Mouse (Mus musculus) urinary bladder, postnatal 25 days (tissue): ENCODE measurements around the gene Cecr2.
A peak's percentile ranks its signal among the peaks of the same experiment; 100 is the strongest.
"Not testable (repeated sequence)": the region's sequence is repeated elsewhere in the genome, so short reads cannot be mapped to it uniquely, and the experiment has no call there.

Source experiments
- DNase-seq: peaks from one replicate; pipeline ENCODE4 v3.0.0; 2022; ENCODE audit warnings: low spot score

The Cecr2 gene

DNA sequence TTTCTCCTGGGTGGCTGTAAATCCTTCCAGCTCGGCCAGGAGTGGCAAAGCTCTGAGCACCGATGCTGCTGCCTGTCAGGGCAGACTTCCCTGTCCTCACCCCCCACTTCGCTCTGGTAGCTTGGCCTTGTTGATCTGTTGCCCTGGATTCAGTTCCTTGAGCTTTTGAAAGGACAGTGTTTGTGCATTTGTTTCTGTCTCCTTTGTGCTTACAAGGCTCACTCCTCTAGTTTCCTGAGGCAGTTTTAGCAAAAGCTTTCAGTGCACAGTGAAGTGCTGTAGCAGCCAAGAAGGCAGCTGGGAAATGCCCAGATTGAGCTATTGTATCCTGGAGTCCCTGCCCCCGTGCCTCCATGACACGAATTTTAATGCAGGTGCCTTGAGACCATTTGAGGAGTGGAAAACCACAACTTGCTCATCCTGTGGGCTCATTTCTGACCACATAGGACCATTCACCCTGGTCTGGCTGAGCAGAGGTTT is 107.0 kb downstream of the Cecr2 start, which contains the start of gene Slc25a18:
Slc25a18 (plus strand) TSS at position 430 of the 480 bp plus-strand sequence.
- DNase-seq: no peak

DNA sequence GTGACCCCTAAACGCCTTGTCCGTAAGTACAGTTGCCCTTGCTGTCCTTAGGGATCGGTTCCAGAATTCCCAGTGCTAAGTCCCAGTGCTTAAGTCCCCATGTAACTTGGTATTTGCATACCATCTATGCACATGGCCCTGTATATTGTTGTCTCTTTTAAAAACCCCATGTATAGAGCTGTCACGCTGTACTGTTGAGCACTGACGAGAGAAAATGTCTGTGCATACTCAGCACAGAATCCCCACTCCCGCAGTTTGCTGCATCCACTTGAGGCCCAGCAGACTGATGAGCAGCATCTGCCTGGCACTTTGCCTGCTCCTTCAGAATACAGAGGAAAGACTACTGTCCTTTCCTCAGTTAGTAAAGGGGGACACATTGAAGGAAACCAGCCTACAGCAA is 107.6 kb downstream of the Cecr2 start:
- no peak for DNase-seq

DNA sequence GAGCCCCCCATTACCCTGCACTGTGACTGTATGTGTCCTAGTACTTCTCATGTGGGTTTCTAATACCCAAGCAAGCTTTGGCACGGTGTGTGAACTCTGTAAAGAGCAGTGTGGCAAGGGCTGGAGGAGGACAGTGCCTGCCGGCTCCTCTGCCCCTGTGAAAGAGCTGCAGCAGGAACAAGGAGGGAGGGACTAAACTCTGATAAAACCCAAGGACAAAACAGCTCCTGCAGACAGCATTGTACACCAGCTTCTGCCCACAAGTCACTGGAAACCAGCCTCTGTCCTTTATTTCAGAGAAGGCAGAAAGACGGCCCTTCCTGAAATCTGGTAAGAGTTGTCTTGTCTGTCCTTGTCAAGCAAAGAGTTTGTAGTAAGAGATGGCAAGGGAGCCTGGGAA is 110.1 kb downstream of the Cecr2 start:
- no peak for DNase-seq

DNA sequence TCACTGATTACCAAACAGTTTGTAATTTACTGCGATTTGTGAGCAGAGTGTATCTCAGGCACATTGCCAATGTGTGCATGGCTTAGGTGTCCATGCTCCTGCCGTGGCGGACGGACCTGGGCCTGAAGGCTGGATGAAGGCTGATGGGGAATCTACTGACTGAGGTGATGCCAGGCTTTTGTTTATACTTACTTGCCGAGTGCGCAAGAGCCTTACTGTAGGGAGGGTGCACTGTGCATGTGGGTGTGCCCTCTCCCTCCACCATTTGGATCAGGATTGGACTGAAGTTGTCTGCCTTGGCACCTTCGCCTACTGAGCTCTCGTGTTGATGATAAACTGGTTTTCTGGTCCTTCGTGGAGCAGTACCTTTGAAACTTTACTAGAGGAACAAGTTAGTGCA is 111.4 kb downstream of the Cecr2 start:
- DNase-seq: no peak

DNA sequence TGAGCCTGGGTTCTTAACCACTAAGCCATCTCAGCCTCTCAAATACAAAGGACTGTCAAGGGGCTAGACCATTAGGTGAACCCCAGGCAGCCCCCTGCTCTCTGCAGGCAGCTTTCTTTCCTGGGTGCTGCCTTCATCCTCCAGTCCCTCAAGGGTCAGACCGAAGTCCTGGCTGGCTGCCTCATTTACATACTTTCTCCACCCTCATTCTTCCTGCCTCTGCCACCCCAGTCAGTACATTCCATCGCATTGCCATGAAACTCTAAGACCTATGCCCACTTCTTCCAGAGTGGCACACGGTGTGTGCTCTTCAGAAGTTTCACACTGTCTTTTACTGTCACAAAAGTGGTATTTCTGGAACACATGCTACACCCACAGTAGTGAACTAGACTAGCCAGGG is 112.1 kb downstream of the Cecr2 start:
- no peak for DNase-seq

DNA sequence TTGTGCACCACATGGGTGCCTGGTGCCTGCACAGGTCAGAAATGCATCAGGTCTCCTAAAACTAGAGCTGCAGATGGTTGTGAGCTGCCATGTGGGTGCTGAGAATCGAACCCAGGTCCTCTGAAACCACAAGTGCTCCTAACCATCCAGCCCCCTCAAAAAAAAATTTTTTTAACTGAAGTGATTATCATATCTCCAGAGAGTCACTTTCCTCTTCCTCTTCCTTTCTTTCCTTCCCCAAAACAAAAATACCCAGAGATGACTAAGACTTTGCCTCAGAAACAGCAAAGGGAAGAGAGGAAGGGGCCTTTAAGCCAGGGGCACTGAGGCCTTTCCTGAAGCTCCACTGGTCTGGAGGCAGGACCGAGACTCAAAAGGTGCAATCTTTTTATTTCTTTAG is 116.8 kb downstream of the Cecr2 start:
- no peak for DNase-seq

DNA sequence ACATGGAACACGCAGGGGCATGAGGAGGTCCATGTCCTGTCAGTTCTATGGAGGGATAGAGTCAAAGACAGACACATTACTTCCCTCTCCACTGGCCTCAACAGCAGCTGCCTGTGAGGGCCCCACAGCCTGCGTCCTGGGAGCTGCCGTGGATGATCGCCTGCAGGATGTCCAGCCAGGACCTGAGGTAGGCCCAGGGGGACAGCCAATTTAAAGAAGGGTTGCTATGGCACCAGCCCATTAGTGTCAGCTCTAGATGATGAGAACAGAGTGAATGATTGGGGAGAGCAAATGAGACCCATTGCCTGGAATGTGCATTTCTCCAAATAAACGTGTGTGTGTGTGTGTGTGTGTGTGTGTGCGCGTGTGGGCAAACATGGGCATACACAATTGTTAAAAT is 118.2 kb downstream of the Cecr2 start:
- no peak for DNase-seq

DNA sequence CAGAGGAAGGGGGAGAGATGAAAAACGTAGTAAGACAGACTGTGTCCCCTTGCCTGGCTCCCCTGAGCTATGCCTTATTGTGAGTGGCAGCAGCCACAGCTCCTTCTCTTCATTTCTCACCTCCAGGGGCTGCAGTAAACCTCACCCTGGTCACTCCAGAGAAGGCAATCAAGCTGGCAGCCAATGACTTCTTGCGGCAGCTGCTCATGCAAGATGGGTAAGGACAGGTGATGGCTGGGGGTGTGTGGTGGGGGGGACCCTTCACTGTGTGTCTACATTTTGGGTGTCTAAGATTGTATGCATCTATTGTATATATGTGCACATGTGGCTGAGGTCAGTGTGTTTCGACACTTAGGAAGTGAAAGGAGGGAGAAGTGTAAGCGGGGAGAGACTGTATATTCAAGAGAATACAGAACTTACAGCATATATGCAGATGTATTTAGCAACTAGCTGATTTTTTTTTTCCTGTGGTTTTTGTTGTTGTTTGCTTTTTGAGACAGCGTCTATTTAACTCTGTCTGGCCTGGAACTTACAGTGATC is 122.0 kb downstream of the Cecr2 start:
- DNase-seq: no peak

DNA sequence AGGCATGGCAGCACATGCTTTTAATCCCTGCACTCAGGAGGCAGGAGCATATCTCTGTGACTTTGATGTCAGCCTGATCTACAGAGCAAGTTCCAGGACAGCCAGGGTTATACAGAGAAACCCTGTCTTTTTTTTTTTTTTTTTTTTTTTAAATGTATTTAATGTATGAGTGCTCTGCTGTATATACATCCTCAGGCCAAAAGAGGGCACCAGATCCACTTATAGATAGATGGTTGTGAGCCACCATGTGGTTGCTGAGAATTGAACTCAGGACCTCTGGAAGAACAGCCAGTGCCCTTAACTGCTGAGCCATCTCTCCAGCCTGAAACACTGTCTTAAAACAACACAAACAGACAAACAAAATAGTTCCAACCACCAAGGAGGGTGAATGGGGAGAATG is 122.7 kb downstream of the Cecr2 start:
- DNase-seq: no peak

DNA sequence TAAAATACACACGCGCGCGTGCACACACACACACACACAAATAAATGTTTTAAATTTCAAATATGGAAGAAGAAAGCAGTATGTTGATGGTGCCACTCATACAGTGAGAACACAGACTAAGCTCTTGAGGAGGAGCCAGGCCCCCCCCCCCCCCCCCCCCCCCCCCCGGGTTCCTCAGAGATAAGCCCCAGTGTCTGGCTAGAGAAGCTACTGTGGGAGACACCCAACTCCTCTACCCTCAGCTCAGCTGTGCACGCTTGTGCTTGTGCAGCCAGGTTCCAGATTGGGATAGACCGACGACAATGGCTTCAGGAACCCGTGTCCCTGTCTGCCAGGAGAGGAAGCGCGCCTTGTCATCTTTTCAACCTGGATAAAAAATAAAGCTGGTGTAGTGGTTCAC is 124.0 kb downstream of the Cecr2 start:
- no peak for DNase-seq

DNA sequence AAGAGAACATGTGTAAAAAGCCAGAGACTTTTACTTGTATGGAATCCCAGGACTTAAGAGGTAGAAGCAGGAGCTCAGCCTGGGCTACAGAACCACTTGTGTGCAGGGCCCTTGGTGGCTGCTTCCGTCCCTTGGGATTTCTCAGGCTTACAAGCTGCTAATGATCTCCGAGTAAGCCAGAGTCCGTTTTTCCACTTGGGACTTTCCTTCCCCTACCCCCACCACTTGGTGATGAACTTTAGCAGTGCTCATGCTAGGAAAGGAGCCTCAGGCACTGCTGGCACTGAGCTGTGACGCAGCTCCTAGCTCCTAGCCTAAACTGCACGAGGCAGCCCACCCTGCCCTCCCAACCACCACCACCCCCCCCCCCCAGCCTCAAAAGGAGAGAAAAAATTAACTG is 124.5 kb downstream of the Cecr2 start:
- no peak for DNase-seq

DNA sequence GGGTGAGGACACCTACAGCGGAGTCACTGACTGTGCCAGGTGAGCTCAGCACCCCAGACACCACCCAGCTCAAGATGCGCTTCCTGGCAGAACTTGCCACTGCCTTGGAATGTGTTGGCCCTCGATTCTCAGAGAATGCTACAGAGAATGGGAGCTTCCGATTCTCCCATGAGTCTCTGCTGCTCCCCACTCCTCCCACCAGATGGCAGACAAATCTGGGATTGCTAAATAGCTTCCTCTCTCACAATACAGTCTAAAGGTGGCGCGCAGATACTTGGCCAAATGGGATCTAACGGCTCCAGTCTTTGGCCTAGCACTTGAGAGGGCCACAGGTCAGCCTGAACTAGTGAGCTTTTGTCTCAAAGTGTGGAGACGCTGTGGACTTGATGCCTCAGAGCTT is 126.8 kb downstream of the Cecr2 start:
- DNase-seq: no peak

DNA sequence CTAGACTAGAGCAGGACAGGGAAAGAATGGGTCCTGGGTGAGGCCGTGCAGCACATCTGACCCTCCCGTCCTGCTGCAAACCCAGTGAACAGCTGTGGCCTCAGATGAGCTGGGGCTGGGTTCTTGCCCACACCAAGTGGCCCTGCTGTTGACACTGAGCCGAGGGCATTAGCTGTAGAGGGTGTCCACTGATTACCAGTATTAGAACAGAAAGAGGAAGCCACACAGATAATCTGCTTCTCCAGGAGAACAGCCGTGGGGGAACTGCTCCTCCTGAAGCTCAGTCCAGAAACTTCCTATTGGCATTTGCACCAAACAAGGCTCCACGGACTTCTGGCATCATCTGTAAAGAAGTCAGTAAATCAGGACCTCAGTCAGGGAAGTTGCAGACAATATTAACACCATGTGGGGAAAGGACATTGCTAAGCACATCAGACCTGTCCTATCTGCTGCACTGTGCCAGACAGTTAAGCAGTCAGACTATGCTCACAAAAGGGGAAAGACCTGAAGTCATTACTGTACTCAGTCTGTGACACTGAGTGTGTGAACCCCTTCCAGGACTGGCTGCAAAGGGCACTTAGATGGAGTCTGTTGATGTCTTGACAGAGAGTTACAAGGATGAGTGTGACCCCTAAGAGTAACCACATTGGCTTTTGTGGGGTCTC is 129.4 kb downstream of the Cecr2 start:
- DNase-seq: no peak

DNA sequence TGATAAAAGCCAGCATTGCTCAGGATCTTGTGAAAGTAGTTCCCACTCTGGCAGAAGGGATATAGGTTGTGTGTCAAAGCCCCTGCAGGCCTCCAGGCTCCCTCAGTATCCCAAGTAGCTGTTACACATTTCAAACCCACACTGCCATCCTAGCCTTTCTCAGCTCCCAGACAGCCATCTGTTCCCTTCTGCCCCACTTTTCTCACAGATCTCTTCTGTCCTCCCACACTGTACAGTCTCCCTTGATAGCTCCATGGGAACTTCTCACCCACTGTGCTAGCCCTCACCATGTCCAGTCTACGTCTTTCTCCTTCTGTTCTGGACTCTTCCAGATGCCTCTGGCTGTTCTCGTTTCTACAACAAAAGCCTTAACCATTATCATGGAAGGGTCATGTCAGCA is 129.9 kb downstream of the Cecr2 start:
- DNase-seq: no peak

DNA sequence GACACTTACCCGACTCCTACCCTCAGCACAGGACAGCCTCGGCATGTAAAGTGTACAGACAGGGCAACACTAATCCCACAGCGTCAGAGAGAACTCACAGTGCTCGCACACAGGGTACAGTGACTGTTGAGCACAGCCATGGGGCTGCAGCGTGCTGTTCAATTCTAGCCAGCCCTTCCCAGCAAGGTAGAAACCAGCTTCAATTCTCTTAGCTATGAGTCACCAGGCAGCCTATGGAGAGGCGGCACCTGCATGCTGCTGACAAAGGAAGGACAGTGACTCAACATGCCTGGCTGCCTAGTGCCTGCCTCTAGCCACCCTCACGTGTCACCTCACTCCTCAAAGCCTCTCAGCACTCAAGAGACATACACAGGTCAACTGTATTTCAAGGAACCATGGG is 131.8 kb downstream of the Cecr2 start:
- peak; percentile 15 for DNase-seq

DNA sequence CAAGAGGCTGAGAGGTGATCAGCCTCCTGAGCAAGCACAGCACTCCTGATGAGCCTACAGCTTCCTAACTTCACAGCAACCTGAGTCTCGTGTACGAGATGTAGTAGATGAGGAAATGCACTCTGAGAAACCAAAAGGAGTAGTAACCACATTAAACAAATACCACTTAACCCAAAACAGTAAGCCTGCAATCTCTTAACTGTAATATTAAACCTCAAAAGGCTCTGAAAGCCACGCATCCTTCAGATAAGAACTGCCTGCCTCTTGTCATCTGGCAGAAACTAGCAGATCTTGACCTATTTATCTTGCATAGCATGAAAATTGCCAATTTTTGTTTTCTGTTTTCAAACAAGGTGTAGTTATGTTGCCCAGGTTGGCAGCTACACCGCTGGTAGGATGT is 132.7 kb downstream of the Cecr2 start:
- no peak for DNase-seq

DNA sequence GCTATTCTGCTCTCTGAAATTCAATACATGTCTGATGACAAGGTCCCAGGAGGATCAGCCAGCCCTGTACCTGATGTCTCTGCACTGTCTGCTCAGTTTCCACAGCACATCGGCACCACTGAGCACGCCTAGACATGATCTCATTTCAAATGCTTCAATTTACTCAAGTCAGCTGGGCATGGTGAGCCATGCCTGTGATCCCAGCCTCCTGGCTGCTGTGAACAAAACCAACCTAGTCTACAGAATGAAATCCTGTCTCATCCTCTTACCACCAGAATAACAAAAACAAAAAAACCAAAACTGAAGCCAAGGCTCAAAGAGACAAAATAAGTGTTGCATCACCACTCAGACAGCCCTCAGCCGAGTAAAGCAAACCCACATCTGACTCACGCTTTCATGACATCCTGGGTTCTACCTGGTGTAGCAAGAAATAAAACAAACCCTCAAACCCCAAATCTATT is 133.4 kb downstream of the Cecr2 start:
- DNase-seq: no peak

DNA sequence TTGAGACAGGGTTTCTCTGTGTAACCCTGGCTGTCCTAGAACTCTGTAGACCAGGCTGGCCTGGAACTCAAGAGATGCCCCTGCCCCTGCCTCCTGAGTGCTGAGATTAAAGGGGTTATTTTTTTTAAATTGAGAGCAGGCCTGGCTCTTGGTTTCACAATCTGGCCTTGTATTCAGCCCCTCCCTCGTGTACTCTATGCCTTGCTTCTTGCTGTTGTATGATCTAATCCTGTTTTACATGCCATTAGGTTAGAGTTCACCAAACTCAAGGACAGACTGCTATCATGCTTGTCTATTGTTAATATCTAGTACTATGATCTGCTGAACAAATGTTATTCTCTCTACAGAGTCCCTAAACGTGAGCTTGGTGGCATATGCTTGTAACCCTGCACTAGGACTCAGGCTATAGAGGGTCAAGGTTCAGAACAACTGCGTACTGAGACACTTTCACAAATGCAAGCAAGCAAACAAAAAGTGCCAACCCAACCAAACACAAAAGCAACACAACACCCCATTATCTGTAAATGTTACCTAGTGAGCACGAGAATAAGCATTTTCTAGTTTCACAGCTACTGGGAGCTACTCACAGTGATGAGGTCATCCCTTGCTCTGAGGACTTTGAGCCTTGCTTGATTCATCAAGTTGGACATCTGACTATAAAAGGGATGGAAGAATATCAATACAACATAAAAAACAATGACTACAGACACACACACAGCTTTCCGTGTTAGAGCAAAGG is 141.0 kb downstream of the Cecr2 start:
- no peak for DNase-seq

DNA sequence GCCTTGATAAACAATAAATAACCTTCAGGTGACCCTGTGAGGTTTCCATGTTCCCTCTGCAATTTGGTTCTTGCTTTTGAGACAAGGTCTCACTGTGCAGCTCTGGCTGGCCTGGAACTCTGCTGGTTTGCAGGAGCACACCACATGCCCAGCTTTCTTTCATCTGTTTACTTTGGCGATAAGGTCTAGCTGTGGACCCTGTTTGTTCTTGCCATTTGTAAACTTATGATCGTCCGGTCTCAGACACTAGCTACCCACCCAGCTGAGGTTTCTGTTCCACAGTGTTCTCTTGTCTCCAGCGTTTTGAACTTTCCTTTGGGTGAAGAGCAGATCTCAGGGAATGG is 141.5 kb downstream of the Cecr2 start:
- no peak for DNase-seq

DNA sequence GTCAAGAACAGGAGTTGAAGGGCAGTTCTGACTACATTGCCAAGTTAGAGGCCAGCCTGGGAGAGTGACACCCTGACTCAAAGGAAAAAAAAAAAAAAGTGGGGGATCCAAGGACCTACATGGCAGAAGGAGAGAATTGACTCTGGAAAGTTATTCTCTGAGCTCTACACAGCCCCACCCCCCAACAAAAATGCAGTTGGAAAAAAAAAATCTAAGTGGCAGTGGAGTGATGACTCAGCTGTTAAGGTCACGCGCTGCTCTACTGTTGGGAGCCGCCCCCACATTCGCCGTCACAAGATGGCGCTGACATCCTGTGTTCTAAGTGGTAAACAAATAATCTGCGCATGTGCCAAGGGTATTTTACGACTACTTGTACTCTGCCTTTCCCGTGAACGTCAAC is 145.8 kb downstream of the Cecr2 start:
- not testable (repeated sequence) for DNase-seq

DNA sequence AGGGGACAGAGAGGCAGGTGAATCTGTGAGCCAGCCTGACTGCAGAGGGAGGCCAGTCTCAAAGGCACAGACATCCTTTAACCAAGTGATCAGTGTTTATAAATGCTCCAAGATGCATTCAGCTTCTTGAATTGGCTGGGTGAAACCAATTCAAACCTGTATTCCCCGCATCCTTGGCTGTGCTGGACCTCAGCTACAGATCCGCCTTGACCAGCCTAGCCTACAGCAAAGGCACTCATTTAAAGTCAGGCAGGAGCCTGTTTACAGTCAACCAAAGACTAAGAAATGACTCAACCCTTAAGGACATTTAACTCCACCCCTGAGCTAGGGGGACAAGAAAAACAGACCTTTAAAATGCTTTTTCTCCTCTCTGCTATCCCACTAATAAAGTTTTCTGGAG is 153.1 kb downstream of the Cecr2 start:
- no peak for DNase-seq

DNA sequence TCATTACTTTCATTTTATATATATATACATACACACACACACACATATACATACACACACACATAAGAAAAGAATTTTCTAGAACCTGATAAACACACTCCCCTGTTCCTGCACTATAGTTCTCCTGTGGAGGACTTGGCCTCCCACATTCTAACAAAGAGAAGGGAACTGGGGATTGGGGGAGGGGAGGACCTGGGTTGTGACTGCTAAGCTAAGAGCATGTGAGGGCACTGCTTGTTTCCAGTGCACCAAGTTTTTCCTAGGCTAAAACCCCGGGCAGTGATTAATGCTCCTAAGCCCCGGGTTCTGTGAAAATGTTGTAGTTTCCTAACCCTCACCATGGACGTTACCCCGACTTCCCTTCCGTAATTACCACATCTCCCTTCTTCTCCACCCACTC is 154.0 kb downstream of the Cecr2 start:
- no peak for DNase-seq
